Mouse (Mus musculus): ENCODE measurements around the gene Ciita. TPM values are rescaled to one million over a fixed set of nuclear protein-coding genes. Genes with fewer than 3 reads are reported as not detected.

The Ciita gene
- polyA plus RNA-seq, 1 experiment from 2014 or later, result 0.16 TPM

GRCm38 (mm10) chr16:10520908-10521614 lies 41.2 kb downstream of the Ciita start:
- 25% methylated on average over 2 of the region's 2 CpGs for WGBS (ENCODE audit: insufficient replicate concordance)
- Histone ChIP-seq H3K9ac (no peak overlapping the region), H3K4me1 (replicated peaks) (0 out of 2 replicates have a peak, but pooled peaks cover 2% of the 10 kb centered on the region), H3K27ac (replicated peaks) (no peak overlapping the region), H3K9me3 (replicated peaks) (no peaks in the 10 kb centered on the region), H3K27me3 (no peaks in the 10 kb centered on the region), H3K36me3 (replicated peaks) (no peaks in the 10 kb centered on the region), H3K4me3 (replicated peaks) (no peak overlapping the region), H3K4me2 (no peak overlapping the region)
- ATAC-seq (ENCODE audit: insufficient read depth), result no peak

DNA sequence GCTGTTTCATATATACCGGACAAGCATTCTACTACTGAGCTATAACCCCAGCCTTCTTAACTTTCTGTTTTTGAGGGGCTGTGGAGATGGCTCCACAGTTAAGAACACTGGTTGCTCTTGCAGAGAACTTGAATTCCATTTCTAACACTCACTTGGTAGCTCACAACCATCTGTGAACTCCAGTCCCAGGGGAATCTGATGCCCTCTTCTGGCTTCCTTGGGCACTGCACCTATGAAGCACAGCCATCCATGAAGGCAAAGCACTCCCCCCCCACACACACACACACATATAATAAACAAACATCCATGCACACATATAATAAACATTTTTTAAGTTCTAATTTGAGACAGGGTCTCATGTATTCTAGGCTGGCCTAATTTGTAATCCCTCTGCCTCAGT lies 43.0 kb downstream of the Ciita start:
- Histone ChIP-seq H3K27me3 (no peaks in the 10 kb centered on the region), H3K36me3 (replicated peaks) (no peaks in the 10 kb centered on the region), H3K4me2 (no peak overlapping the region), H3K27ac (replicated peaks) (no peak overlapping the region), H3K4me3 (replicated peaks) (no peak overlapping the region), H3K9me3 (replicated peaks) (no peaks in the 10 kb centered on the region), H3K9ac (no peak overlapping the region), H3K4me1 (replicated peaks) (0 out of 2 replicates have a peak, but pooled peaks cover 2% of the 10 kb centered on the region)
- 74% methylated on average over 1 of the region's 1 CpGs for WGBS (ENCODE audit: insufficient replicate concordance)
- ATAC-seq (ENCODE audit: insufficient read depth), result no peak

DNA sequence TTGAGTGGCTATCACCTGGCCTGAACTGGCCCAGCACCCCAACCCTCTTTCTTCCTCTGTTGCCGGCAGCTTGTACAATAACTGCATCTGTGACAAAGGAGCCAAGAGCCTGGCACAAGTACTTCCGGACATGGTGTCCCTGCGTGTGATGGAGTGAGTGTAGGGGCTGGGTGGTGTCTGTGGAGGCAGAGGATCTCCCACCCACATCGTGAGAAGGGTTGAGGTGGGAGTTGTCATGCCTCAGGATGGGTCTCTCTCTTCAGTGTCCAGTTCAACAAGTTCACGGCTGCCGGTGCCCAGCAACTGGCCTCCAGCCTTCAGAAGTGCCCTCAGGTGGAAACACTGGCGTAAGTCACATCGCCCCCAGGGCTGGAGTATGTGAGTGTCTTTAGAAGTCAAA lies 43.8 kb downstream of the Ciita start:
- no peaks in the 10 kb centered on the region for H3K27me3 ChIP-seq
- H3K36me3 ChIP-seq (replicated peaks), result no peaks in the 10 kb centered on the region
- no peak overlapping the region for H3K9ac ChIP-seq
- no peaks in the 10 kb centered on the region for H3K9me3 ChIP-seq (replicated peaks)
- ATAC-seq (ENCODE audit: insufficient read depth), result no peak
- no peak overlapping the region for H3K4me2 ChIP-seq
- 0 out of 2 replicates have a peak, but pooled peaks cover 2% of the 10 kb centered on the region for H3K4me1 ChIP-seq (replicated peaks)
- WGBS (ENCODE audit: insufficient replicate concordance), result 73% methylated on average over 8 of the region's 8 CpGs
- H3K27ac ChIP-seq (replicated peaks), result no peak overlapping the region
- no peak overlapping the region for H3K4me3 ChIP-seq (replicated peaks)

DNA sequence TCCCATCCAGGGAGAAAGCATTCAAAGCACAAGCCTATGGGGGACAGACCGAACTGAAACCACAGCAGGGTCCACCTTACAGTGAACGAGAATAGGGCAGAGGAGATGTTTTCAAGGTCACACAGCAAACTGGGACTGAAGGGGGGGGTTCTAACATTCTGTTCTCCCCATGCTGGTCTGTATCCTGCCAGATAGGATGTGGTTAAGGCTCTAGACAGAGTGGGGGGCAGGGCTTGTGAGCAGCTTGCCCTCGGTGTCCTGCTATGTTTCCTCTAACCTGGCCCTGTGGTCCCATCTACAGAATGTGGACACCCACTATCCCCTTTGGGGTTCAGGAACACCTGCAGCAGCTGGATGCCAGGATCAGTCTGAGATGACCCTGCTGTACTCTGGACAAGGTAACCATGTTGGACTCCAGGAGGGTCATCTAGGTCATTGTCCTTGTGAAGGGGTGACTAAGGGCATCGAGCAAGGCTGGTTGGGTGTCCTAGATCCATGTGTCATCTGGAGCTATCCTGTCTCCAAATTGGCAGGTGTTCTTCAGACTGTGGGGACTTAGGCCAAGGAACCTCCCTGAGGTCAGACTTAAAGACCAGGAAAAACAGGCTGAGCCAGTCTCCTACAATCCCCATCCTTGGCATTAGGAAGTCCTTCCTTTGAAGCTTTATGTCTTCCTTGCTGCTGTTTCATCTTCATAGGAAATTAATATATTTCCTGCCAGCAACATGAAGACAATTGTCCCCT lies 45.2 kb downstream of the Ciita start:
- Histone ChIP-seq H3K27ac (replicated peaks) (no peak overlapping the region), H3K9ac (no peak overlapping the region), H3K4me3 (replicated peaks) (no peak overlapping the region), H3K27me3 (no peaks in the 10 kb centered on the region), H3K9me3 (replicated peaks) (no peaks in the 10 kb centered on the region), H3K4me1 (replicated peaks) (0 out of 2 replicates have a peak, but pooled peaks cover 2% of the 10 kb centered on the region), H3K4me2 (no peak overlapping the region), H3K36me3 (replicated peaks) (no peaks in the 10 kb centered on the region)
- ATAC-seq (ENCODE audit: insufficient read depth), result no peak
- WGBS (ENCODE audit: insufficient replicate concordance), result 19% methylated on average over 4 of the region's 4 CpGs

GRCm38 (mm10) chr16:10525610-10525980 lies 45.7 kb downstream of the Ciita start:
- no peak for ATAC-seq (ENCODE audit: insufficient read depth)
- 0 out of 2 replicates have a peak, but pooled peaks cover 2% of the 10 kb centered on the region for H3K4me1 ChIP-seq (replicated peaks)
- H3K27me3 ChIP-seq, result no peaks in the 10 kb centered on the region
- no peaks in the 10 kb centered on the region for H3K36me3 ChIP-seq (replicated peaks)
- H3K4me2 ChIP-seq, result no peak overlapping the region
- WGBS (ENCODE audit: insufficient replicate concordance), result 27% methylated on average over 2 of the region's 2 CpGs
- H3K27ac ChIP-seq (replicated peaks), result no peak overlapping the region
- H3K9ac ChIP-seq, result no peak overlapping the region
- no peak overlapping the region for H3K4me3 ChIP-seq (replicated peaks)
- H3K9me3 ChIP-seq (replicated peaks), result no peaks in the 10 kb centered on the region

DNA sequence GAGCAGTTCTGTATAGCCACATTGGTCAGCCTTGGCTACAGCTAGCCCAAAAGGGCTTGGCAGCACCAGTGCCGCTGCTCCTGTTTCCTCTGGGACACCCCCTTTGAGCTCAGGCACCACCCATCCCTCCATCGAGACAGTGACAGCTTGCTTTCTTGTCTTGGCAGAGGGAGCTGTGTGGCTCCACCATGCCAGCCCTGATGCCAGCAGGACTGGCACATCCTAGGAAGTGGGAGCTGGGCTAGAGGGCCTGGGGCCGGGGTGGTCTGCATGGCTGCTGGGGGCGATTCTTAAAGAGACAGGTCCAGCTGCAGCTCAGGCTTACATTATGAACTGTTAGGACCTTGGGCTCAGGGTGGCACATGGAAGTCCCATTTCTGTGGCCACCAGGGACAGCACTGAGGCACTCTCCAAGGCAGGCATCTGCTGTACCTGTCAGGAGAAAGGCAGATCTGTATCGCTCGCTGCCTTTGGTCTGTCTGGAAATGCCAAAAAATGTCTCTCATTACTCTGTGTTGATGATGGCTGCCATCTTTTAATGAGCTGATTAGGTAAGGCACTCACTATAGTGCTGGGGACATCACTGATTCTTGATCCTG lies 47.3 kb downstream of the Ciita start:
- Histone ChIP-seq H3K27ac (replicated peaks) (no peak overlapping the region), H3K9ac (no peak overlapping the region), H3K4me2 (no peak overlapping the region), H3K27me3 (no peaks in the 10 kb centered on the region), H3K4me1 (replicated peaks) (0 out of 2 replicates have a peak, but pooled peaks cover 2% of the 10 kb centered on the region), H3K4me3 (replicated peaks) (no peak overlapping the region), H3K9me3 (replicated peaks) (no peaks in the 10 kb centered on the region), H3K36me3 (replicated peaks) (no peaks in the 10 kb centered on the region)
- WGBS (ENCODE audit: insufficient replicate concordance), result 67% methylated on average over 6 of the region's 6 CpGs
- no peak for ATAC-seq (ENCODE audit: insufficient read depth)

DNA sequence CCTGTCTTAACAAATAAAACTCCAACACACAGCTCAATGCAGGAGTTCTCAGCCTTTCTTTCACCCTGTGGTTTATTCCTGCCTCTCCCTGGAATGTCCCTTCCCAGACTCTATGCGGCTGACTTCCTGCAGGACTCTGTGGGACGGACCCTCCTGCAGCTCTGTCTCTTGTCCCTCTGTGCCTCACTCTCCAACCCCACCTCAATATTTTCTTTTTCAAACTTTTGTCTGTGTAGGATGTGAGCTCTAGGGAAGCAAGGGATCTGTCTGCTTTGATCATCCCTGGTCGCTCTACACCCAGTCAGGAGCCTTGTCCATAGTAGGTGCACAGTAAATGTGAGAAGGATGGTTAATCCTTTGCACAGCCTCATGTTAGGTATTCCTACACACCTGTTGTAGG lies 48.5 kb downstream of the Ciita start:
- WGBS (ENCODE audit: insufficient replicate concordance), result 70% methylated on average over 3 of the region's 3 CpGs

GRCm38 (mm10) chr16:10530179-10530578 lies 50.3 kb downstream of the Ciita start:
- H3K36me3 ChIP-seq (replicated peaks), result no peaks in the 10 kb centered on the region
- H3K27me3 ChIP-seq, result no peaks in the 10 kb centered on the region
- H3K4me3 ChIP-seq (replicated peaks), result no peak overlapping the region
- no peak overlapping the region for H3K27ac ChIP-seq (replicated peaks)
- no peak overlapping the region for H3K9ac ChIP-seq
- H3K4me2 ChIP-seq, result no peak overlapping the region
- H3K9me3 ChIP-seq (replicated peaks), result no peaks in the 10 kb centered on the region
- no peaks in the 10 kb centered on the region for H3K4me1 ChIP-seq (replicated peaks)
- ATAC-seq (ENCODE audit: insufficient read depth), result no peak
- 82% methylated on average over 4 of the region's 4 CpGs for WGBS (ENCODE audit: insufficient replicate concordance)

More for the DNA sequence above, 48.5 kb downstream of the Ciita start:
- ATAC-seq (ENCODE audit: insufficient read depth), result no peak
- Histone ChIP-seq H3K36me3 (replicated peaks) (no peaks in the 10 kb centered on the region), H3K27ac (replicated peaks) (no peak overlapping the region), H3K4me1 (replicated peaks) (0 out of 2 replicates have a peak, but pooled peaks cover 2% of the 10 kb centered on the region), H3K27me3 (no peaks in the 10 kb centered on the region), H3K9ac (no peak overlapping the region), H3K4me2 (no peak overlapping the region), H3K9me3 (replicated peaks) (no peaks in the 10 kb centered on the region), H3K4me3 (replicated peaks) (no peak overlapping the region)

- H3K4me1 ChIP-seq (replicated peaks), result no peaks in the 10 kb centered on the region
- no peak overlapping the region for H3K9ac ChIP-seq
- no peaks in the 10 kb centered on the region for H3K9me3 ChIP-seq (replicated peaks)
- no peak overlapping the region for H3K4me3 ChIP-seq (replicated peaks)
- 67% methylated on average over 4 of the region's 4 CpGs for WGBS (ENCODE audit: insufficient replicate concordance)
- H3K27ac ChIP-seq (replicated peaks), result no peak overlapping the region
- H3K36me3 ChIP-seq (replicated peaks), result no peaks in the 10 kb centered on the region
- no peak for ATAC-seq (ENCODE audit: insufficient read depth)
- no peaks in the 10 kb centered on the region for H3K27me3 ChIP-seq
- H3K4me2 ChIP-seq, result no peak overlapping the region
These were observed 53.9 kb downstream of the Ciita start for GRCm38 (mm10) chr16:10533781-10534180.

DNA sequence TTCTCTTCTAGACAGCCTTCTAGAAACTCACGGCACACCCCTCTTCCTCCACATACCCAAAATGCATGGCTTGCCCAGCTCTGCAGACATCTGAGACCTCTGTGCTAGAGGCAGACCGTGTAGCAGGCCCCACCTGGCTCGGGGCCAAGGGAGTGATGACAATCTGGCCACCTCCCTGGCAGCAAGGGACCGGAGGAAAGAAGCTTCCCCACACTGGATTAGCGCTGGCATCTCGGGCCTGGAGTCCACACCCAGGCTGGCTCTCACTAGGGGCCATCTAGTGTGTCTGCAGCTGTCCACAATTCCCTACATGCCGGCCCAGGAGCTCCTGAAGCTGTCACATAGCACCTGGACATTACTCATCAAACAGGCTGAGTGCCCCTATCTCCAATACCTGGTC lies 54.7 kb downstream of the Ciita start:
- Histone ChIP-seq H3K4me3 (replicated peaks) (no peak overlapping the region), H3K4me1 (replicated peaks) (0 out of 2 replicates have a peak, but pooled peaks cover under 1% of the 10 kb centered on the region), H3K36me3 (replicated peaks) (no peaks in the 10 kb centered on the region), H3K27me3 (no peaks in the 10 kb centered on the region), H3K27ac (replicated peaks) (no peak overlapping the region), H3K9me3 (replicated peaks) (no peaks in the 10 kb centered on the region), H3K4me2 (no peak overlapping the region), H3K9ac (no peak overlapping the region)
- ATAC-seq (ENCODE audit: insufficient read depth), result no peak
- 68% methylated on average over 7 of the region's 7 CpGs for whole genome bisulfite sequencing (ENCODE audit: insufficient replicate concordance)

GRCm38 (mm10) chr16:10536323-10536722 lies 56.5 kb downstream of the Ciita start:
- WGBS (ENCODE audit: insufficient replicate concordance), result 44% methylated on average over 5 of the region's 5 CpGs
- peaks cover 11% of the 10 kb centered on the region for H3K4me1 ChIP-seq (replicated peaks)
- H3K27ac ChIP-seq (replicated peaks), result no peak overlapping the region
- no peaks in the 10 kb centered on the region for H3K27me3 ChIP-seq
- no peak overlapping the region for H3K4me3 ChIP-seq (replicated peaks)
- no peaks in the 10 kb centered on the region for H3K9me3 ChIP-seq (replicated peaks)
- H3K36me3 ChIP-seq (replicated peaks), result no peaks in the 10 kb centered on the region
- H3K9ac ChIP-seq, result no peak overlapping the region
- ATAC-seq (ENCODE audit: insufficient read depth), result no peak
- no peak overlapping the region for H3K4me2 ChIP-seq
